Mouse (Mus musculus) kidney, postnatal 10 days (tissue): ENCODE measurements around the gene AB124611.
"Not testable (repeated sequence)": the region's sequence is repeated elsewhere in the genome, so short reads cannot be mapped to it uniquely, and the experiment has no call there.

ENCODE experiments used
- DNase-seq: peaks from one replicate; pipeline ENCODE4 v3.0.0; 2021; ENCODE audit warnings: mixed read lengths

Gene AB124611

DNA sequence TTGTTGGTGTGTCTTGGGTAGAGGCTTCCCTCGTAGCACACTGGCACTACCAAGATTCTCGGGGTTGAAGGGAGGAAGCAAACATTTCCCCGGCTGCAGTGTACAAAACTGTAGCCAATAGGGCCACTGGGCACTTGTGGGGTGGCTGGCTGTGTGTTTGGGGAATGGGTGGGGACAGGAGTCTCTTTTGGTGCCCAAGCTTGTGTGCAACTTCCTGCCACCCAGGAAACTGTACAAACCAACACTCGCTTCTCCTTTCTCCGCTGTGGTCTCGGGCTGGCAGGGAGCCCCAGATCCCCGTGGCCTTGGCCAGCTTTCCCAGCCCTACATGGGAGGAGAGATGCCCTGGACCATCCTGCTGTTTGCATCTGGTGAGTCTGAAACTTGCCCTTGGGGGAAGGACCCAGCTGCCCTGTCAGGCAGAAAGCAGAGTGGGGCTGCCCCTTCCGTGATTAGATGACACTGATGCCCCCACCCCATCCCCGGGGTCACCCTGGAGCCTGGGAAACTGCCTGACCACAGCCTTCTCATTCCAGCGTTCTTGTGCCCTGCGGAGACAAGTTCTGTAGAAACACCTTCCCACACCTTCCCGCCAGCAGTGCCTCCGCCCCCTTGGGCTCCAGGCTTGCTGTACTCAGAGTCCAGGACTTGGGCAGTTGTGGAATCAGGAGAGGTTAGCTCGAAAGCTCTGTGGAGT, at the start of gene AB124611:
Gene AB124611 (plus strand): TSS at position 240 of the 697 bp plus-strand sequence.
- DNase-seq: no peak

DNA sequence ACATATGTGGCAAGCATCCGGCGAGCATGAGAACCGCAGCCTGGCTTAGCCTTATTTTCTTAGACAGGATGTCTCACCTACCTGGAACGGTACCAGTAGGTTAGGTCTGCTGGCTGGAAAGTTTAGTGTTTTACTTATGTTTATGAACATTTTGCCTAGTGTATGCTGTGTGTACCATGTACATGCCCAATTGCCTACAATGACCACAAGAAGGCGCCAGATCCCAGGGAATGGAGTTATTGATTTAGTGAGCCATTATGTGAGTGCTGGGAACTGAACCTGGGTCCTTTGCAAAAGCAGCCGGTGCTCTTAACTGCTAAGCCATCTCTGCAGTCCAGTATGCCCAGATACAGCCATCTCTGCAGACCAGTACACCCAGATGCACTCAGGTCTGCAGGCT, 48.3 kb upstream of the AB124611 start:
- DNase-seq: no peak

DNA sequence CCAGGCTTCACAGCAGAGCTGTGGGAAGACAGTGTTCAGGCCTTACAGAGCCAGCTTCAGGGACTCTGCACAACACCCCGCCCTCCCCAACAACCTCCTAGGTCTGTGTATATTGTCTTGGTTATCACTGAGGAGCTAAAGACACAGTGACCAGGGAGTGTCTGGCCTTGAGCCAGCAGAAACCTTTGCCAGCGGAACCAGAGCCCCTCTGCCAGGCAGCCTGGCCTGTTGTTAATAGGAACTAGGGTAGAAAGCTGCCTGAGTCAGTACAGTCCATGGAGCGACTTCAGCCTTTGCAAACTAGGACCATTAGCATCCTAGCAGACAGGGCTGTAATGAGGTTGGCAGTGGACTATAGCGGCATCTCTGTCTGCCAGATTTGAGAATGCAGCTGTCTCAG, 41.9 kb upstream of the AB124611 start:
- DNase-seq: no peak

DNA sequence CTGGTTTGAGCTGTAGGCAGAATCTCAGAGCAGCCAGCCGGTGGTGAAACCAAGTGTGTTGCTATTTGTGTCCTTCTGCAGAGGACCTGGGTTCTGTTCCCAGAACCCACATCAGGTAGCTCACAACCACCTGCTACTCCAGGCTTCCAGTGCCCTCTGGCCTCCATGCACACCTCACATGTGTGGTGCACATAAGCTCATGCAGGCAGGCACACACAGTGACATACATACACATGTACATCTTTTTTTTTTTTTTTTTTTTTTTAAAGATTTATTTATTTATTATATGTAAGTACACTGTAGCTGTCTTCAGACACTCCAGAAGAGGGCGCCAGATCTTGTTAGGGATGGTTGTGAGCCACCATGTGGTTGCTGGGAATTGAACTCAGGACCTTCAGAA, 37.7 kb upstream of the AB124611 start:
- not testable (repeated sequence) for DNase-seq

DNA sequence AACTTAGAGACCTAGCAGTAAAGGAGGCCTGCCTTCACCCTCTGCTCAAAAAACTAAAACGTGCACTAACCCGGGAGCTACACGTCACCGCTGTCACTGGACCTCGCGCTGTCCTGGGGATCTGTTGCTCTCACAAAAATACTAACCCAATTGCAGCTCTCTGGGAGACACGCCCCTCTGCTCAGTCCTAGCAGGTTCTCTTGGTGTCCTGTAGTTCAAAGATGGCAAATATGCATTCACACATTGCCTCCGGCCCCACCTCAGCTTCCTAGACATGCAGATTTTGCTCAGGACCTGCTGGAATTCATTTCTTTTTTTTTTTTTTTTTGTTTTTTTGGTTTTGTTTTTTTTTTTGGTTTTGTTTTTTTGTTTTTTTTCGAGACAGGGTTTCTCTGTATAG, 35.3 kb upstream of the AB124611 start:
- DNase-seq: no peak

DNA sequence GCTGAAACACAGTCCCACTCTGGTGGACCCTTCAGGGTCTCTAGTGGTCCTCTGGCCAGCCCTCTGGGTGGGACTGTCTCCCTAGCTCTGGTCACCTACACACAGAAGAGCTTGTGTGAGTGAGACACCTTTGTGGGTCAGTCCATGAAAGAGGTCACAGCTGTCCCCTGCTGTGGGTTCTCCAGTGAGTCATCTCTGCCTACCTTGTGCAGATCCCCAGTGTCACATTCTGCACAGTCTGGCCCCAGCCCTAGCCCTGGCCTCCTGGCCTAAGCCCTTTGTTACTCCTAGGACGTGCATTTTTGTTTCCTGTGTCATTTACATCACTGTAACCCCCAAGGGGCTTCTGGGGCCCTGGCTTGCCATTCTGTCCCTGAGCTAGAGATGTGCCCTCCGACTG, 32.1 kb upstream of the AB124611 start:
- no peak for DNase-seq

DNA sequence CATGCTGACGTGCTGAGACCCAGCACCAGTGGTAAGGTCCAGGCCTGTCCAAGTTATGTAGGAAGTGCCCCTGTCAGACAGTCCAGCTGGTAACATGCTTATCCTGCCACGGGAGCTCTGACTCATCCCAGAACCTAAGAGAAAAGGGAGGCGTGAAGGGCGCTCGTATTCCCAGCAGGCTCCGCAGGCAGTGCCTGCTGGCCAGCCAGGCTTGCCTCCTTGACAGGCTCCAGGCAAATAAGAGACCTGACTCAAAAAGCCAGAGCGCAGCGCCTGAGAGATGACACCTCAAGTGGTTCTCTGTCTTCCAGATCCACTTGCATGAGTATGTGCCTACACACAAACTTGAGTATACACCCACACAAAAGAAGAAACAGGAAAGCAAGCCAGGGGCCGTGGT, 31.2 kb upstream of the AB124611 start:
- no peak for DNase-seq

DNA sequence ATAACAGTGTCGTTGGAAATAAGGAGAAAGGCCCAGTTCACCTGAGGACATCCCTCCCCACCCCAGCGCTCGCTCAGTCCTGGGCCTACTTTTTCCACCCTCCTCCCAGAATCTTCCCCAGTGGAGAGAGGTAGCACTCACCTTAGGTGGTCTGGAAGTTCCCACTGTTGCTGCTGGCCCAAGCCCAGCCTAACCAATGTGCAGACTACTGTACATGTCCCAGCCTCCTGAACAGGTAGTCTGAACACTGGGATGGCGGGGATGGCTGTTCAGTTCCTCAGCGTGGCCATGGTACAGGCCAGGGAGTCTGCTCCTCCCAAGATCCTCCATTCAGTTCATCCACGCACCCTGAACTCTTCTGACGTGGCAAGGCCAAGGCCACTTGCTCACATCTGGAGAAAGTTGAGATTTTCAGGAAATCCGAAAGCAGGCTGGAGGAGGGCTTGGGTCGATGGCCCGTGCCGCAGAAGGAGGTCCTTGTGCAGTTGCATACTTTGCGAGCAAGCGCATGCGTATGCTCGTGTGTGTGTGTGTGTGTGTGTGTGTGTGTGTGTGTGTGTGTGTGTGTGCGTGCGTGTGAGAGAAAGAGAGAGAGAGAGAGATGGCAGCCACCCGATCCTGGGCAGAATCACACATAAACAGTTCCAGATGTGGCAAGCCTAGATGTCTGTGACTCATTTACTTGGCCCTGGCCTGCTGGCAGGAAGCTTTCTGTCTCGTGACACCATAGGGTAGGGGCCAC, 29.5 kb upstream of the AB124611 start:
- DNase-seq: peak; percentile 27

DNA sequence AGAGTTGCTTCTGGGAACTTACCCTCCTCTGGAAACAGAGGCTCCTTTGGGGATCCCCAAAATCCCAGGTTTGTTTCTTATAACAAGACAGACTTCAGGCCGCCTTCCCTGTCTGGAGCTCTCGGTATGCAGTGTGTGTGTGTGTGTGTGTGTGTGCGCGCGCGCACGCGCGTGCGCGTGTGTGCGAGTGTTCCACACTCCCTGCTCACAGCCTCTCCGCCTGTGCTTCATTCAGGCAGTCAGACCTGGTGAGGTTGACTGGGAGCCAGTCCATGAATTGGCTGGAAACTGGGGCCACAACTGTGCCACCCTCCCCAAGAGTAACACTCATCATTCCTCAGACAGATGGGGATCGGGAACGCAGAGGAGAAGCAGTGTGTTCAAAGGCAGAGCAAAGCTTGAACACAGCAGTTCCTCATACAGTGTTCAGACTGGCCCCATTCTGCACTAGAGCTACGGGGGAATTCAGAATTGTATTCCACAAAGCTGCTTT, 28.9 kb upstream of the AB124611 start:
- DNase-seq: no peak

DNA sequence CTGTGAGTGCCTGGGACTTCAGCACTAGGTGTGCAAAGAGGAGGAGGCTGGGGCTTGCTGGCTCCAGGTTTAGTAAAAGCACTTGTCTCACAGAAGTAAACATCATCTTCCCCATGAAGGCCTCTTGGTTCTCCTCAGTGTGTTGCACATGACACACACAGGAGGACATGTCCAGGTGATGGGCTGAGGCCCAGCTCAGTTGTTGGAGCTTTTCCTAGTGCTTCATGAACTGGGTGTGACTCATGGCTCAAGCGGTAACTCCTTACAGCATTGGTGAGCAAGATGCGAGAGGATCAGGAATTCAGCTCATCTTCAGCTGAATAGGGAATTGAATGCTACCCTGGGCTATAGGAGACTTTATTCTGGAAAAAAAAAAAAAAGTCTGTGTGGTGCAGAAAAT, 28.3 kb upstream of the AB124611 start:
- no peak for DNase-seq

- DNase-seq: no peak
Measured at GRCm38 (mm10) chr9:21498284-21498902, 27.6 kb upstream of the AB124611 start.

GRCm38 (mm10) chr9:21503352-21503751, 22.6 kb upstream of the AB124611 start:
- DNase-seq: no peak

- no peak for DNase-seq
Measured at GRCm38 (mm10) chr9:21505767-21506166, 20.2 kb upstream of the AB124611 start.

- peak; percentile 27 for DNase-seq
Measured at GRCm38 (mm10) chr9:21507753-21508430, 18.1 kb upstream of the AB124611 start.

DNA sequence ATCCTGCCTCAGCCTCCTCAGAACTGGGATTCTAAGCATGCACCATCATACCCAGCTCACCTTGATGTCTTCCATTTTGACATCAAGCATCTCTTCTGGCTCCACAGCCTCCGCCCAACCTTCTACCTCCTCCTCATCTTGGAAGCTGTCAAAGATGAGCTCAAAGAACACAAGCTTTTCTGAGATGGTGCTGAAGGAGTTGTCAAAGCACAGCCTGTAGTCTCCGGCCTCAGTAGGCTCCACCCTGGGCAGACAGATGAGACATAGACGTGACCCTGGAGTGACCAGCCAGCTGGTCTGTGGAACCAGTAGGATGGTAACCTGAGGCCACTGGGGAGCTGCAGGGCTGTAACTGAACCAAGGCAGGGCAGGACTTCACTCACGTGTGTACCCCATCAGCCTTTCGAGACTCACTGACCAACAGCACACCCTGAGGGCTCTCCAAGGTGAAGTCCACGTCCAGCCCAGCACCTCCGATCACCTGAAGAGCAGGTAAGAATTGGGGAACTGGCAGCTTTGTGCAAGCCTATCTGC, 17.0 kb upstream of the AB124611 start:
- no peak for DNase-seq

GRCm38 (mm10) chr9:21509772-21510688, 15.9 kb upstream of the AB124611 start, which contains the start of gene Tmed1:
Gene Tmed1, minus strand, starts transcription at chr9:21510252.
- DNase-seq: peak; percentile 98

GRCm38 (mm10) chr9:21510689-21511015, 15.3 kb upstream of the AB124611 start:
- DNase-seq: no peak

GRCm38 (mm10) chr9:21511052-21511451, 14.9 kb upstream of the AB124611 start:
- DNase-seq: no peak

DNA sequence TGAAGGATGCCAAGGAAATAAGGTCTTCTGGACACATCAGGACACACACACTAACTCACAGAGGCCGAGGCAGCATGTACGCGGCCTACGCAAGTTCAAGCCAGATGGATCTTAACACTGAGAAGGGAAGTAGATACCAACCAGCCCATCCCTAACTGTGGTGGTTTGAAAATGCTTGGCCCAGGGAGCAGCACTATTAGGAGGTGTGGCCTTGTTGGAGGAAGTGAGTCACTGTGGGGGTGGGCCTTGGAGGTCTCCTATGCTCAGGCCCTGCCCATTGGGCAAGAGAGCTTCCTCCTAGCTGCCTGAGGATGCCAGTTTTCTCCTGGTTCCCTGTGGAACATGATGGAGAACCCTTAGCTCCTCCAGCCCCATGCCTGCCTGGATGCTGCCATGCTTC, 12.5 kb upstream of the AB124611 start:
- no peak for DNase-seq

- no peak for DNase-seq
Measured at GRCm38 (mm10) chr9:21517947-21518495, 8.0 kb upstream of the AB124611 start.

DNA sequence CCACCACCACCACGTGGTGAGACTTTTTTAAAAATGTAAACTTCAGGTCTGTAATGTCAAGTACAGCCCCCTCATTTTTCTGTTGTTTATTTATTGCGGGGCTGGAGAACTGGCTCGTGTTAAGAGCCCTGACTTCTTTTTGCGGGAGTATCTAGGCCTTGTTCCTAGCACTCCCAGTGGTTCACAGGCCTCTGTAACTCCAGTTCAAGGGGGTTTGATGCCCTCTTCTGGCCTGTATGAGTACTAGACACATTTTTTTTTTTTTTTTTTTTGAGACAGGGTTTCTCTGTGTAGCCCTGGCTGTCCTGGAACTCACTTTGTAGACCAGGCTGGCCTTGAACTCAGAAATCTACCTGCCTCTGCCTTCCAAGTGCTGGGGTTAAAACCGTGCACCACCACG, 7.3 kb upstream of the AB124611 start:
- DNase-seq: not testable (repeated sequence)
